Mouse (Mus musculus): ENCODE results near the gene 4930470P17Rik.

- TF ChIP-seq POLR2A (IDR thresholded peaks at IDR 0.05; ENCODE audit: borderline replicate concordance, extremely low read depth, insufficient read depth, insufficient read length, poor library complexity, severe bottlenecking) (no peak), CTCF (IDR thresholded peaks at IDR 0.05; ENCODE audit: borderline replicate concordance, extremely low read depth, insufficient read depth, insufficient read length) (no peak)
Observed at GRCm38 (mm10) chr2:170544159-170544558, 57.7 kb downstream of the 4930470P17Rik start.
